Mouse (Mus musculus): ENCODE measurements around the gene Bcl7c. TPM values are rescaled to one million over a fixed set of nuclear protein-coding genes. Genes with fewer than 3 reads are reported as not detected.
"Not testable (repeated sequence)": the region's sequence is repeated elsewhere in the genome, so short reads cannot be mapped to it uniquely, and the experiment has no call there.

The Bcl7c gene
- polyA plus RNA-seq, 1 experiment from 2014 or later = 65.9 TPM

DNA sequence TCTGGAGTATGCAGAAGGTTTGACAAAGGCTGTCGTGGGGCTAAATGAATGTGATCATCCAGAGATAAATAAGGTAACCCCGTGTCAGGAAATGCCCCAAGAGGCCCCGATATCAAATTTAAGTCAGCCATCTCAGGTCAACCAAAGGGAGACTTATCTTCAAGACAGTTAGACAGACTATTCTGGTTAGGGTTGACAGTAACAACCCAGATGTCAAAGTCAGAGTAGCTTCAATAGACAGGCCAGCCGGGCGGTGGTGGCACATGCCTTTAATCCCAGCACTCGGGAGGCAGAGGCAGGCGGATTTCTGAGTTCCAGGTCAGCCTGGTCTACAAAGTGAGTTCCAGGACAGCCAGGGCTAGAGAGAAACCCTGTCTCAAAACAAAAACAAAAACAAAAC lies 15.0 kb downstream of the Bcl7c start:
- H3K4me2 ChIP-seq (replicated peaks; ENCODE audit: low read depth, low read length); H3K27ac ChIP-seq (ENCODE audit: low read depth, low read length); H3K4me1 ChIP-seq (ENCODE audit: control insufficient read depth, insufficient read depth, low read length); ATAC-seq (ENCODE audit: low FRiP score, low TSS enrichment); H3K27me3 ChIP-seq (ENCODE audit: control insufficient read depth, insufficient read depth, low read length); H3K4me3 ChIP-seq (ENCODE audit: low read length); H3K9me3 ChIP-seq (ENCODE audit: control insufficient read depth, low read length); H3K36me3 ChIP-seq (ENCODE audit: control insufficient read depth, insufficient read depth, low read length); H3K9ac ChIP-seq (ENCODE audit: low read depth, low read length): not testable (repeated sequence)
- 92% methylated on average over 7 of the region's 7 CpGs for WGBS

DNA sequence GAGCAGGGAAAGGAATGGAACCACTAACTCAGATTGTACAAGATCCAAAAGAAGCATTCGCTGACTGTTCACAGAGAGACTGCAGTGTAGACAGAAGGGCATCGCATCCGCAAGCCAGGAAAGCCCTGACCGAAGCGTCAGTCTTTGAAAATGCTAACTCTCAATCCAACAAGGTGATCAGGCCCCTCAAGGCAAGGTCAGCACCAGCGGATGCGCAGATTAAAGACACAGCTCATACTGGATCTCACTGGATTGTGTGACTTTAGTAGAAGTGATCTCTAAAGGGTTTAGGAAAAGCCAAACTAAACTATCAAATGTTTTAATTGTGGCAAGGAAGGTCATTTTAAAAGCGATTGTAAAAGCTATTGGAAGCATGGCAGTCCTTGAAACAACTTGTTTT lies 15.4 kb downstream of the Bcl7c start:
- WGBS = 95% methylated on average over 8 of the region's 8 CpGs
- ATAC-seq (ENCODE audit: low FRiP score, low TSS enrichment) = no peak

DNA sequence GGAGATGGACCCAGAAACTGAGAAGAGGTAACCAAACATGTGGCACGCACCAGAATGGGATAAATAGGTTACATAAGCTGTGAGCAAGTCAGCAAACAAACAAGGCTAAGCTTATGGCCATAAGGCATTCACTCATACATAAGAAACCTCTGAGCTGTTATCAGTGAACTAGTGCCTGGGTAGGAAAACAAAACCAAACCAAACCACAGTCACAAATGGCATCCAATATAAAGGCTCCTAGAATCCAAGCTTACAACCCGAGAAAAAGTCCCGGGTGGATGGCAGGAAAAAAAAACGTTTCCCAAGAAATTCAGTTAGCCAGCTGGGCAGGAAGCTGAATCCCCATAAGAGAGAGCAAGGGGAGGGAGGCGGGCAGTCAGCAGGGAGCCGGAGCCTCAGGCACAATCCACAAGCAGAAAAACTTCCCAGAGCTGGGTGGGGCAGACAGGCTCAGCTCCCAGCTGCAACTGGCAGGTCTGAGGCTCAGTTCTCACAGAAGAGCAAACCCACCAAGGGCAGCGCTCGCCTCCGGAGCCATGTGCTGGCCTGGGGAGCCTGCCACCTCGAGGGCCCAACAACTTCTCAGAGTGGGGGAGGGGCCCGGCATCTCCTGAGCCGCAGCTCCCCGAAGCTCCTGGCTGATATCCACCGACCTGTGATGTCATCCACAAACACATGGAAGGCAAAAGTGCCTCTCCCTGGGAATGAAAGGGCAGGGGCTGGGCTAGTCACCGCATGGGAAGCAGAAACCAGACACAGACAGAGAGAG lies 17.3 kb downstream of the Bcl7c start:
- Histone ChIP-seq H3K36me3 (ENCODE audit: control insufficient read depth, insufficient read depth, low read length) (0 out of 2 replicates have a peak, but pooled peaks cover 4% of the 10 kb centered on the region), H3K9me3 (ENCODE audit: control insufficient read depth, low read length) (no peaks in the 10 kb centered on the region), H3K4me1 (ENCODE audit: control insufficient read depth, insufficient read depth, low read length) (peaks cover 9% of the 10 kb centered on the region; the same call in 1 of the 2 replicates), H3K27ac (ENCODE audit: low read depth, low read length) (peak overlapping the region; percentile 76), H3K27me3 (ENCODE audit: control insufficient read depth, insufficient read depth, low read length) (no peaks in the 10 kb centered on the region), H3K9ac (ENCODE audit: low read depth, low read length) (peak overlapping the region; percentile 51), H3K4me3 (ENCODE audit: low read length) (peak overlapping the region; percentile 24; the same call in 1 of the 2 replicates), H3K4me2 (replicated peaks; ENCODE audit: low read depth, low read length) (peak overlapping the region; percentile 50)
- peak; percentile 89 for ATAC-seq (ENCODE audit: low FRiP score, low TSS enrichment)
- 10% methylated on average over 15 of the region's 15 CpGs for WGBS

More for the DNA sequence above, 15.4 kb downstream of the Bcl7c start:
- Histone ChIP-seq H3K4me2 (replicated peaks; ENCODE audit: low read depth, low read length) (no peak overlapping the region), H3K27ac (ENCODE audit: low read depth, low read length) (no peak overlapping the region), H3K36me3 (ENCODE audit: control insufficient read depth, insufficient read depth, low read length) (0 out of 2 replicates have a peak, but pooled peaks cover 7% of the 10 kb centered on the region), H3K9me3 (ENCODE audit: control insufficient read depth, low read length) (no peaks in the 10 kb centered on the region), H3K4me1 (ENCODE audit: control insufficient read depth, insufficient read depth, low read length) (peaks cover 9% of the 10 kb centered on the region; the same call in 1 of the 2 replicates), H3K27me3 (ENCODE audit: control insufficient read depth, insufficient read depth, low read length) (no peaks in the 10 kb centered on the region), H3K4me3 (ENCODE audit: low read length) (no peak overlapping the region), H3K9ac (ENCODE audit: low read depth, low read length) (no peak overlapping the region)

DNA sequence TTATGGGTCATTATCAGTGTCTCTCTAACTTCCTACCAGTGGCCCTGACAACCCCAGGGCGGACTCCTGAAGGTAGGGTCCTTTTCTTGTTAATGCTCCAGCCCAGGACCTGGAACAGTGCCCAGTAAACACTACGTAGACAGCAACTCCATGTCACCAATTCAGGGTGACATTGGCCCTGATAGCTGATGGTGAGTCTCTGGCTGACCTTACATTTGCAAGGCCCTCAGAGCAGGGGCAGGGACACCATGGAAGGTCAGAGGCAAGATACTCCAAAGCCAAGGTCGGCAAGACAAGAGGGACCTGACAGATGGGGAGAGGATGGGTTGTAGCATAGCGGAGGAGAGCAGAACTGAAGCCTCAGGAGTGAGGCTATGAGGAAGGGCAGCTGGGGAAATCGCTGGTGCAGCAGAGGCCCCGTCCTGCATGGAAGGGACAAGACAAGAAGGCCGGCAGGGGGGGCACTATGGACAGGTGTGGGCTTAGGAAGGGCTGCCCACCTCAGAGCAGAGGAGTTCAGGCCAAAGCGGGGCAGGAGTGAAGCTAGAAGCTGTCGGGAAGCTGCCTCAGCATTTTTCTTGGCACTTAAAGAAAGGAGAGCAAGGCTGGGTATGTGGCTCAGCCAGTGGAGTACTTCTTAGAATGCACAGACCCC lies 19.0 kb downstream of the Bcl7c start:
- Histone ChIP-seq H3K27ac (ENCODE audit: low read depth, low read length) (no peak overlapping the region), H3K9ac (ENCODE audit: low read depth, low read length) (no peak overlapping the region), H3K4me3 (ENCODE audit: low read length) (no peak overlapping the region), H3K4me2 (replicated peaks; ENCODE audit: low read depth, low read length) (no peak overlapping the region), H3K9me3 (ENCODE audit: control insufficient read depth, low read length) (no peaks in the 10 kb centered on the region), H3K36me3 (ENCODE audit: control insufficient read depth, insufficient read depth, low read length) (no peaks in the 10 kb centered on the region), H3K27me3 (ENCODE audit: control insufficient read depth, insufficient read depth, low read length) (no peaks in the 10 kb centered on the region), H3K4me1 (ENCODE audit: control insufficient read depth, insufficient read depth, low read length) (peaks cover 9% of the 10 kb centered on the region; the same call in 1 of the 2 replicates)
- 69% methylated on average over 9 of the region's 9 CpGs for WGBS
- no peak for ATAC-seq (ENCODE audit: low FRiP score, low TSS enrichment)

DNA sequence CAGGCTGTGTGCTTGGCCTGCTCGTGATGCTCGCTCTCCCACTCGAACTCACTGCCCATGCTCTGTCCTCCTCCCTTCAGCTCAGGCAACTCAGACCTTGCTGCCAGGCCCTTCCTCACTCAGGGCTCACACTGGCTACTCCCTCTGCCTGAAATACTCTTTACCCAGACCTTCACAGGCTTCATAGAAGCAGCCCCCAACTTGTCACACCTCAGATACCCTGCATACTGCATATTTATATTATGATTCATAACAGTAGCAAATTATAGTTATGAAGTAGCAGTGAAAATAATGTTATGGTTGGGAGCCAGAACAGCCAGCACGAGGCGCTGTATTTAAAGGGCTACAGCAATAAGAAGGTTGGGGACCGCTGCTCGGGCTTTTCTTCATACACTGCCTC lies 19.8 kb downstream of the Bcl7c start:
- Histone ChIP-seq H3K4me2 (replicated peaks; ENCODE audit: low read depth, low read length) (no peak overlapping the region), H3K9ac (ENCODE audit: low read depth, low read length) (no peak overlapping the region), H3K27me3 (ENCODE audit: control insufficient read depth, insufficient read depth, low read length) (no peaks in the 10 kb centered on the region), H3K4me3 (ENCODE audit: low read length) (no peak overlapping the region), H3K27ac (ENCODE audit: low read depth, low read length) (no peak overlapping the region), H3K9me3 (ENCODE audit: control insufficient read depth, low read length) (no peaks in the 10 kb centered on the region), H3K4me1 (ENCODE audit: control insufficient read depth, insufficient read depth, low read length) (peaks cover 9% of the 10 kb centered on the region; the same call in 1 of the 2 replicates), H3K36me3 (ENCODE audit: control insufficient read depth, insufficient read depth, low read length) (no peaks in the 10 kb centered on the region)
- ATAC-seq (ENCODE audit: low FRiP score, low TSS enrichment) = no peak
- 79% methylated on average over 7 of the region's 7 CpGs for WGBS

- no peaks in the 10 kb centered on the region for H3K9me3 ChIP-seq (ENCODE audit: control insufficient read depth, low read length)
- no peak overlapping the region for H3K27ac ChIP-seq (ENCODE audit: low read depth, low read length)
- H3K27me3 ChIP-seq (ENCODE audit: control insufficient read depth, insufficient read depth, low read length) = no peaks in the 10 kb centered on the region
- H3K36me3 ChIP-seq (ENCODE audit: control insufficient read depth, insufficient read depth, low read length) = no peaks in the 10 kb centered on the region
- no peak overlapping the region for H3K4me2 ChIP-seq (replicated peaks; ENCODE audit: low read depth, low read length)
- peaks cover 9% of the 10 kb centered on the region; the same call in 1 of the 2 replicates for H3K4me1 ChIP-seq (ENCODE audit: control insufficient read depth, insufficient read depth, low read length)
- no peak overlapping the region for H3K9ac ChIP-seq (ENCODE audit: low read depth, low read length)
- WGBS = 51% methylated on average over 11 of the region's 11 CpGs
- no peak overlapping the region for H3K4me3 ChIP-seq (ENCODE audit: low read length)
- ATAC-seq (ENCODE audit: low FRiP score, low TSS enrichment) = no peak
Measured at GRCm38 (mm10) chr7:127686740-127687449, 21.8 kb downstream of the Bcl7c start.

- no peak overlapping the region for H3K4me2 ChIP-seq (replicated peaks; ENCODE audit: low read depth, low read length)
- no peak overlapping the region for H3K9ac ChIP-seq (ENCODE audit: low read depth, low read length)
- no peak overlapping the region for H3K4me3 ChIP-seq (ENCODE audit: low read length)
- no peaks in the 10 kb centered on the region for H3K4me1 ChIP-seq (ENCODE audit: control insufficient read depth, insufficient read depth, low read length)
- WGBS = 72% methylated on average over 14 of the region's 14 CpGs
- H3K27me3 ChIP-seq (ENCODE audit: control insufficient read depth, insufficient read depth, low read length) = no peaks in the 10 kb centered on the region
- ATAC-seq (ENCODE audit: low FRiP score, low TSS enrichment) = peak; percentile 54; the same call in 1 of the 2 replicates
- peaks cover 3% of the 10 kb centered on the region; the same call in 1 of the 2 replicates for H3K36me3 ChIP-seq (ENCODE audit: control insufficient read depth, insufficient read depth, low read length)
- H3K9me3 ChIP-seq (ENCODE audit: control insufficient read depth, low read length) = no peaks in the 10 kb centered on the region
- no peak overlapping the region for H3K27ac ChIP-seq (ENCODE audit: low read depth, low read length)
Measured at GRCm38 (mm10) chr7:127685304-127686018, 23.3 kb downstream of the Bcl7c start.

GRCm38 (mm10) chr7:127681888-127682553 lies 26.7 kb downstream of the Bcl7c start:
- Histone ChIP-seq H3K27ac (ENCODE audit: low read depth, low read length) (no peak overlapping the region), H3K4me3 (ENCODE audit: low read length) (no peak overlapping the region), H3K9me3 (ENCODE audit: control insufficient read depth, low read length) (no peaks in the 10 kb centered on the region), H3K4me2 (replicated peaks; ENCODE audit: low read depth, low read length) (no peak overlapping the region), H3K27me3 (ENCODE audit: control insufficient read depth, insufficient read depth, low read length) (no peaks in the 10 kb centered on the region), H3K9ac (ENCODE audit: low read depth, low read length) (no peak overlapping the region), H3K36me3 (ENCODE audit: control insufficient read depth, insufficient read depth, low read length) (peaks cover 3% of the 10 kb centered on the region; the same call in 1 of the 2 replicates), H3K4me1 (ENCODE audit: control insufficient read depth, insufficient read depth, low read length) (no peaks in the 10 kb centered on the region)
- ATAC-seq (ENCODE audit: low FRiP score, low TSS enrichment) = no peak
- WGBS = 85% methylated on average over 8 of the region's 8 CpGs

All from kidney, embryonic 14.5 days (tissue).